Mouse (Mus musculus): ENCODE measurements around the gene Uba1y. TPM values are rescaled to one million over a fixed set of nuclear protein-coding genes. Genes with fewer than 3 reads are reported as not detected.
"Not testable (repeated sequence)": the region's sequence is repeated elsewhere in the genome, so short reads cannot be mapped to it uniquely, and the experiment has no call there.

Uba1y gene
- not detected in 2 replicates for polyA plus RNA-seq (2014; fragmentation: Nextera tagmentation; extraction: Ambion mirVana)

DNA sequence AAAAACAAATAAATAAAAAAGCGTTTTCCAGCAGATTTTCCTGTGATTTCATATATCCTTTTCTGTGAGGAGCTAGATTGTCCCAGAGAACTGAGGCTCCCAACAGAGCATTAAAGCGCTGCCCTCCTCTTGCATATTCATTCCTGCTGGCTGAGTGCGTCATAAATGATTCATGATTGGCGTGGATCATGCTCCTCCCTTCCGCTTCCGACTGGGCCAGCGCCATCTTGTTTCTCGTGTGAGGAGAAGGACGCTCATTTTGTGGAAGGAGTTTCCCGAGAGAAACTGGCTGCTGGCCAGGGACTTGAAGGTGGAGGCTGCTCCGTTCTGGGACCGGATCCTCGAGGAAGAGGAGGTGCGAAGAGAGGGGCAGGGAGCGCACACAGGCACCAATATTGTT, at the start of gene Uba1y:
TSS of gene Uba1y (plus strand) at position 254 of the 400 bp plus-strand sequence.
- no peak within 1 kb of the TSS for H3K4me3 ChIP-seq (ENCODE audit: low read depth, low read length)
- no peaks in the 10 kb centered on the region for H3K4me1 ChIP-seq (ENCODE audit: control insufficient read depth, insufficient read depth, low read length)
- H3K36me3 ChIP-seq (ENCODE audit: control insufficient read depth, insufficient read depth, low read length): no peaks in the 10 kb centered on the region
- no peak for ATAC-seq (ENCODE audit: low FRiP score)
- no peak for DNase-seq (ENCODE audit: low spot score, missing footprints)
- no peaks in the 10 kb centered on the region for H3K27me3 ChIP-seq (ENCODE audit: control insufficient read depth, insufficient read depth, low read length)
- no peak within 1 kb of the TSS for H3K4me2 ChIP-seq
- H3K27ac ChIP-seq (ENCODE audit: low read depth, low read length): no peak within 1 kb of the TSS
- 89% methylated on average over 7 of the region's 15 CpGs for WGBS
- H3K9ac ChIP-seq (ENCODE audit: low read length): no peak within 1 kb of the TSS
- H3K9me3 ChIP-seq (ENCODE audit: control insufficient read depth, low read length): no peaks in the 10 kb centered on the region

DNA sequence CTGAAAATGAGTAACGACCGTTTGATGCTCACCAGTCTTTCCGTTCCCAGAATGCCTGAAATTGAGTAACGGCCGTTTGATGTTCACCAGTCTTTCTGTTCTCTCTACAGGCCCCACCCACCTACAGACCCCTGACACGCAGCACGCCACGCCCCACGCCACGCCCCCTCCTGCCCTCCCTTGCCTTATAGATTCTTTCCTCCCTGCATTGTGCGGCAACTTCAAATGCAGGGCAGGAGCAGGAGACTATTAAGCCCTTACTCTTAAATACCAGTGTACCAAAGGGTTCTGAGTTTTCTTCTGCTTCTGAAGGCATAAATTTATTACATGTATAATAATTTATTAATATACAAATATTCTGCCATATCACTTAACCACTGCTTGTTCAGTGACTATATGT, 21.1 kb upstream of the Uba1y start, which contains the start of gene Zfy1:
TSS of gene Zfy1 (minus strand) at position 101 of the 400 bp plus-strand sequence.
- H3K27ac ChIP-seq (ENCODE audit: low read depth, low read length); H3K4me1 ChIP-seq (ENCODE audit: control insufficient read depth, insufficient read depth, low read length); H3K27me3 ChIP-seq (ENCODE audit: control insufficient read depth, insufficient read depth, low read length); H3K9me3 ChIP-seq (ENCODE audit: control insufficient read depth, low read length); DNase-seq (ENCODE audit: low spot score, missing footprints); H3K4me3 ChIP-seq (ENCODE audit: low read depth, low read length); H3K4me2 ChIP-seq; H3K36me3 ChIP-seq (ENCODE audit: control insufficient read depth, insufficient read depth, low read length); H3K9ac ChIP-seq (ENCODE audit: low read length); ATAC-seq (ENCODE audit: low FRiP score): not testable (repeated sequence)
- no CpG with 5 or more reads among the region's 11 CpGs for WGBS

- peak overlapping the region; percentile 32 for H3K4me2 ChIP-seq
- no peak overlapping the region for H3K4me3 ChIP-seq (ENCODE audit: low read depth, low read length)
These were observed 9.3 kb upstream of the Uba1y start for GRCm38 (mm10) chrY:808991-809661.

DNA sequence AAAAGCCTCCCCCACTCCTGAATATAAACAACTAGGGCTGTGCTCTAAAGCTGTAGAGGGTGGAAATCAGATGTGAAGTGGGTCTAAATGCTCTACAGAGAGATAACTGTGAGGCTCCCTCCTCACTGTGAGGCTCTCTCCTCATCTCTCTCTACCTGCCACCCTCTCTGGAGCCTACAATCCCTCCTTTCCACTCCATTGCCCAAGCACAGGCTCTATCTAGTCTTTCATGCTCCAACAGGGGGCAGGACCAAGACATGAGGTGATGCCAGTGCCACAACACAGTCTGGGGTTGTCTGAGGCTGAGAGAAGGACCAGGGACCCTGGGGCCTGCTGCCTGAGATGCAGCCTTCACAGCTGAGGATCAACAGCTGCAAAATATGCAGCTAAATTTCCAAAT, 54.0 kb downstream of the Uba1y start:
- Histone ChIP-seq H3K4me3 (ENCODE audit: low read depth, low read length) (no peak overlapping the region), H3K9me3 (ENCODE audit: control insufficient read depth, low read length) (no peaks in the 10 kb centered on the region), H3K4me2 (no peak overlapping the region), H3K9ac (ENCODE audit: low read length) (no peak overlapping the region), H3K27ac (ENCODE audit: low read depth, low read length) (no peak overlapping the region), H3K36me3 (ENCODE audit: control insufficient read depth, insufficient read depth, low read length) (no peaks in the 10 kb centered on the region), H3K27me3 (ENCODE audit: control insufficient read depth, insufficient read depth, low read length) (no peaks in the 10 kb centered on the region), H3K4me1 (ENCODE audit: control insufficient read depth, insufficient read depth, low read length) (no peaks in the 10 kb centered on the region)
- DNase-seq (ENCODE audit: low spot score, missing footprints): no peak
- peak; percentile 50; the same call in 1 of the 2 replicates for ATAC-seq (ENCODE audit: low FRiP score)

More at GRCm38 (mm10) chrY:808991-809661, 9.3 kb upstream of the Uba1y start:
- no peak overlapping the region; the same call in 1 of the 2 replicates for H3K27ac ChIP-seq (ENCODE audit: low read depth, low read length)
- H3K9ac ChIP-seq (ENCODE audit: low read length): peak overlapping the region; percentile 16; the same call in 1 of the 2 replicates
- 0% methylated on average over 12 of the region's 15 CpGs for WGBS
- no peaks in the 10 kb centered on the region for H3K36me3 ChIP-seq (ENCODE audit: control insufficient read depth, insufficient read depth, low read length)
- H3K9me3 ChIP-seq (ENCODE audit: control insufficient read depth, low read length): no peaks in the 10 kb centered on the region
- H3K4me1 ChIP-seq (ENCODE audit: control insufficient read depth, insufficient read depth, low read length): no peaks in the 10 kb centered on the region
- peak; percentile 85 for DNase-seq (ENCODE audit: low spot score, missing footprints)
- H3K27me3 ChIP-seq (ENCODE audit: control insufficient read depth, insufficient read depth, low read length): no peaks in the 10 kb centered on the region
- ATAC-seq (ENCODE audit: low FRiP score): peak; percentile 99

GRCm38 (mm10) chrY:872855-873549, 54.6 kb downstream of the Uba1y start:
- Histone ChIP-seq H3K36me3 (ENCODE audit: control insufficient read depth, insufficient read depth, low read length) (no peaks in the 10 kb centered on the region), H3K4me2 (no peak overlapping the region), H3K27ac (ENCODE audit: low read depth, low read length) (no peak overlapping the region), H3K4me3 (ENCODE audit: low read depth, low read length) (no peak overlapping the region), H3K4me1 (ENCODE audit: control insufficient read depth, insufficient read depth, low read length) (no peaks in the 10 kb centered on the region), H3K9me3 (ENCODE audit: control insufficient read depth, low read length) (no peaks in the 10 kb centered on the region), H3K9ac (ENCODE audit: low read length) (no peak overlapping the region), H3K27me3 (ENCODE audit: control insufficient read depth, insufficient read depth, low read length) (no peaks in the 10 kb centered on the region)
- DNase-seq (ENCODE audit: low spot score, missing footprints) (no peak), ATAC-seq (ENCODE audit: low FRiP score) (peak; percentile 87)
- WGBS: 33% methylated on average over 9 of the region's 18 CpGs

Other genes with a start within 250 kb of the Uba1y start
- gene Zfy1, start 21.2 kb upstream of the Uba1y start, polyA plus RNA-seq (2014; fragmentation: Nextera tagmentation; extraction: Ambion mirVana): not detected in 2 replicates
- gene Kdm5d, start 79.1 kb downstream of the Uba1y start, polyA plus RNA-seq (2014; fragmentation: Nextera tagmentation; extraction: Ambion mirVana): 13.3 and 18.6 TPM in 2 replicates
- gene Eif2s3y, start 191.9 kb downstream of the Uba1y start, polyA plus RNA-seq (2014; fragmentation: Nextera tagmentation; extraction: Ambion mirVana): 28.2 and 30.9 TPM in 2 replicates